Mouse (Mus musculus) cerebellum, adult 2 months (tissue): ENCODE measurements around the gene Ggt6.

Experiments
- CTCF ChIP-seq: fragments of 200-500 bp; IDR thresholded peaks from 2 replicates; pipeline ENCODE4 v1.5.1; 2011; ENCODE audit warnings: low read depth, mild to moderate bottlenecking, control low read depth, low read length, moderate library complexity, borderline replicate concordance; ENCODE audit not compliant: insufficient read depth
- POLR2A ChIP-seq: fragments of 200-500 bp; IDR thresholded peaks from 2 replicates; pipeline ENCODE4 v1.6.1; 2011; ENCODE audit warnings: low read length, control low read depth, borderline replicate concordance; ENCODE audit not compliant: insufficient read depth

DNA sequence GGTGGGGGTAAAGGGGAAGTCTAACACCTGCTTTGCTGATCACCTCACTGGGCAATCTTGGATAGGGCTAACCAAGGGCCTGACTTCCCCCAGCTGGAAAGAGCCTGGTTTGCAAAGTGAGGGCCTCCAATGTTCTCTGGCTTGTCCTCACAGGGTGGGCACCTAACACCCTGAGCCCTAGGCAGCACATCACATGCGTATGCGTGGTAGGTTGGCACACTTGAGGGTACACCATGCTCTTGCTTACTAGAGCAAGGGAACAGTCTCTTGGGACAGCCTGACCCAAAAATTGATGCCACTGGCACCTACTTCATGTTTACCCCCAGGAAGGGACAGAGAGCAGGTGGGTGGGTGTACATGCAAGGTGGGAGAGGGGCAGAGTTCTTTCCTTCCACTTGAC, 52.4 kb downstream of the Ggt6 start:
- TF ChIP-seq POLR2A (no peak), CTCF (no peak)
